Comparison of ENCODE assay signal across 10 mouse cellular contexts in the genomic region with DNA sequence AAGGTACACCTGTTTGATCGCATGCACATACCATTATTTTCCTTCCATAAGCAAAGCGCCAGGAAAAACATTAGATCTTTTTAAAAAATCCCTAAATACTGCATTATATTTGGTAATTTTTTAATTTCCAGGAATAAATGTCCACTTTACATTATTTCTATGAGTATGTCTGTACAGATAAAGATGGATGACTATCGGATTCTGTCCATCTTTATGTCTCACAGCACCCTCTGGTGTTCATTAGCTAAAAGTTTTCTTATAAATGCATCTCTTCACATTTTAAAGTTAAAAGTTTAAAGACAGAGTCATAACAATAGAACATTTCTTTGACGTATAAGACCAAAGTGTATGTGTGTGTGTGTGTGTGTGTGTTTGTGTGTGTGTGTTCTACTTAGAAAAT.
A peak's percentile ranks its signal among the peaks of the same experiment; 100 is the strongest.
DNase-seq lines count a peak whose midpoint lies in the region; ATAC-seq and TF ChIP-seq lines count a peak whose summit lies in the region.
"Had no signal": no experiment of that assay in that cellular context is flagged by ENCODE, and none has a peak within 500 bp of the region (broad histone marks: within the 10 kb centered on the region; RNA-seq: fewer than 3 reads in every experiment).

No protein-coding gene starts in this region.

- H3K27ac ChIP-seq in heart, postnatal 0 days (ENCODE audit: low read depth) = no peak overlapping the region
- H3K27ac ChIP-seq in neural tube, embryonic 12.5 days = no peak overlapping the region
- H3K27ac ChIP-seq in neural tube, embryonic 15.5 days (replicated peaks) = no peak overlapping the region
- no peak overlapping the region for H3K27ac ChIP-seq in forebrain, embryonic 14.5 days (ENCODE audit: low read depth, low read length)
- H3K27ac ChIP-seq: hindbrain, embryonic 15.5 days had no signal

- no peaks in the 10 kb centered on the region for H3K9me3 ChIP-seq in heart, postnatal 0 days (replicated peaks; ENCODE audit: control insufficient read depth, low read length)
- H3K9me3 ChIP-seq in neural tube, embryonic 12.5 days = no peaks in the 10 kb centered on the region
- H3K9me3 ChIP-seq in neural tube, embryonic 15.5 days (replicated peaks) = no peaks in the 10 kb centered on the region
- no peaks in the 10 kb centered on the region for H3K9me3 ChIP-seq in forebrain, embryonic 14.5 days (replicated peaks; ENCODE audit: control insufficient read depth, low read length)
- H3K9me3 ChIP-seq: hindbrain, embryonic 15.5 days had no signal

- ATAC-seq in heart, postnatal 0 days (ENCODE audit: insufficient read depth, low read depth) = no peak
- 0 out of 2 replicates have a peak, but pooled peaks have one; percentile 9 for ATAC-seq in neural tube, embryonic 12.5 days (ENCODE audit: low FRiP score, low read depth)
- no peak for ATAC-seq in neural tube, embryonic 15.5 days (ENCODE audit: low FRiP score)
- ATAC-seq in forebrain, embryonic 14.5 days = peak; percentile 37; the same call in 1 of the 2 replicates
- no peak for ATAC-seq in megakaryocyte-erythroid progenitor cell, adult 5-6 weeks (replicated peaks; ENCODE audit: low FRiP score, low TSS enrichment, poor library complexity, severe bottlenecking)

- no peak overlapping the region for H3K9ac ChIP-seq in heart, postnatal 0 days (replicated peaks; ENCODE audit: low read depth, low read length)
- H3K9ac ChIP-seq in neural tube, embryonic 12.5 days = no peak overlapping the region
- no peak overlapping the region for H3K9ac ChIP-seq in neural tube, embryonic 15.5 days (replicated peaks)
- H3K9ac ChIP-seq in forebrain, embryonic 14.5 days (ENCODE audit: low read length) = no peak overlapping the region
- H3K9ac ChIP-seq: hindbrain, embryonic 15.5 days had no signal

- peak; percentile 56 for TF ChIP-seq CTCF in heart, postnatal 0 days (IDR thresholded peaks at IDR 0.05; ENCODE audit: low read depth)

- peaks cover 68% of the 10 kb centered on the region for H3K36me3 ChIP-seq in heart, postnatal 0 days (replicated peaks; ENCODE audit: control insufficient read depth, insufficient read depth, low read length)
- no peaks in the 10 kb centered on the region for H3K36me3 ChIP-seq in neural tube, embryonic 12.5 days
- no peaks in the 10 kb centered on the region; the same call in 1 of the 2 replicates for H3K36me3 ChIP-seq in neural tube, embryonic 15.5 days
- H3K36me3 ChIP-seq in forebrain, embryonic 14.5 days (ENCODE audit: control insufficient read depth, insufficient read depth, low read length) = no peaks in the 10 kb centered on the region
- H3K36me3 ChIP-seq: hindbrain, embryonic 15.5 days had no signal

- H3K4me2 ChIP-seq in heart, postnatal 0 days (ENCODE audit: low read depth, low read length) = no peak overlapping the region
- H3K4me2 ChIP-seq in neural tube, embryonic 12.5 days (replicated peaks) = no peak overlapping the region
- H3K4me2 ChIP-seq in neural tube, embryonic 15.5 days = no peak overlapping the region
- H3K4me2 ChIP-seq in forebrain, embryonic 14.5 days (ENCODE audit: low read length) = no peak overlapping the region
- H3K4me2 ChIP-seq: hindbrain, embryonic 15.5 days had no signal

- TF ChIP-seq EP300 in heart, postnatal 0 days (IDR thresholded peaks at IDR 0.05; ENCODE audit: low read depth) = no peak

- DNase-seq in heart, postnatal 0 days (ENCODE audit: low spot score) = peak; percentile 59
- DNase-seq in heart, postnatal 36 days = no peak
- DNase-seq in forebrain, embryonic 14.5 days (ENCODE audit: low spot score) = peak; percentile 78
- no peak for DNase-seq in right cerebral cortex, adult 18-20 months
- no peak for DNase-seq in frontal cortex, postnatal 10 days (ENCODE audit: low spot score in 2 of 2)
- DNase-seq: cerebellum, postnatal 14 days had no signal

- 61% methylated on average over 4 of the region's 4 CpGs for WGBS in heart, postnatal 0 days
- WGBS in neural tube, embryonic 12.5 days = 64% methylated on average over 4 of the region's 4 CpGs
- 67% methylated on average over 4 of the region's 4 CpGs for WGBS in neural tube, embryonic 15.5 days
- WGBS in forebrain, embryonic 14.5 days = 55% methylated on average over 4 of the region's 4 CpGs

- no peak overlapping the region for H3K4me3 ChIP-seq in heart, postnatal 0 days (ENCODE audit: low read depth, low read length)
- H3K4me3 ChIP-seq in neural tube, embryonic 12.5 days = no peak overlapping the region
- H3K4me3 ChIP-seq in neural tube, embryonic 15.5 days (replicated peaks) = no peak overlapping the region
- H3K4me3 ChIP-seq in forebrain, embryonic 14.5 days (ENCODE audit: low read depth, low read length) = no peak overlapping the region
- H3K4me3 ChIP-seq: hindbrain, embryonic 15.5 days had no signal

- H3K4me1 ChIP-seq in heart, postnatal 0 days (ENCODE audit: control insufficient read depth, insufficient read depth) = no peaks in the 10 kb centered on the region
- H3K4me1 ChIP-seq in neural tube, embryonic 12.5 days = peaks cover 2% of the 10 kb centered on the region
- no peaks in the 10 kb centered on the region for H3K4me1 ChIP-seq in neural tube, embryonic 15.5 days
- no peaks in the 10 kb centered on the region for H3K4me1 ChIP-seq in forebrain, embryonic 14.5 days (ENCODE audit: control insufficient read depth, insufficient read depth, low read length)
- H3K4me1 ChIP-seq: hindbrain, embryonic 15.5 days had no signal

- intact Hi-C loops in heart, postnatal 36 days (cut with DNase I) = loop anchor here (1.0 kb wide), 2 partner anchors 151 to 163 kb away; no protein-coding TSS in a partner anchor

- H3K27me3 ChIP-seq in heart, postnatal 0 days (ENCODE audit: control insufficient read depth, insufficient read depth, low read length) = no peaks in the 10 kb centered on the region
- no peaks in the 10 kb centered on the region for H3K27me3 ChIP-seq in neural tube, embryonic 12.5 days (replicated peaks)
- H3K27me3 ChIP-seq in neural tube, embryonic 15.5 days (replicated peaks) = no peaks in the 10 kb centered on the region
- H3K27me3 ChIP-seq in forebrain, embryonic 14.5 days (replicated peaks; ENCODE audit: control insufficient read depth, insufficient read depth, low read length) = no peaks in the 10 kb centered on the region
- H3K27me3 ChIP-seq: hindbrain, embryonic 15.5 days had no signal

Comparison
In these comparisons a context has a peak if more than half of its experiments do, and no peak if none do; other contexts are left out.
1. ATAC-seq: peak in neural tube, embryonic 12.5 days (single experiment) and forebrain, embryonic 14.5 days (single experiment); none in heart, postnatal 0 days (single experiment), neural tube, embryonic 15.5 days (single experiment) and megakaryocyte-erythroid progenitor cell, adult 5-6 weeks (single experiment).
2. DNase-seq: peak in heart, postnatal 0 days (single experiment) and forebrain, embryonic 14.5 days (single experiment); none in heart, postnatal 36 days (0 of 2), right cerebral cortex, adult 18-20 months (single experiment) and frontal cortex, postnatal 10 days (0 of 2).